Mouse (Mus musculus) brain, embryonic 14.5 days (tissue): Measurements from ENCODE around the gene C1qtnf9.

Experiments
- CTCF ChIP-seq: fragments of 200-500 bp; IDR thresholded peaks from 2 replicates; pipeline ENCODE4 v1.5.1; 2012; ENCODE audit warnings: inconsistent platforms, mild to moderate bottlenecking, moderate library complexity, borderline replicate concordance; ENCODE audit not compliant: insufficient read depth, insufficient read length; ENCODE audit errors: extremely low read depth
- POLR2A ChIP-seq: fragments of 200-500 bp; IDR thresholded peaks from 2 replicates; pipeline ENCODE4 v1.6.1; 2012; ENCODE audit warnings: mild to moderate bottlenecking, inconsistent platforms, borderline replicate concordance; ENCODE audit not compliant: poor library complexity, insufficient read depth, insufficient read length, severe bottlenecking; ENCODE audit errors: extremely low read depth

DNA sequence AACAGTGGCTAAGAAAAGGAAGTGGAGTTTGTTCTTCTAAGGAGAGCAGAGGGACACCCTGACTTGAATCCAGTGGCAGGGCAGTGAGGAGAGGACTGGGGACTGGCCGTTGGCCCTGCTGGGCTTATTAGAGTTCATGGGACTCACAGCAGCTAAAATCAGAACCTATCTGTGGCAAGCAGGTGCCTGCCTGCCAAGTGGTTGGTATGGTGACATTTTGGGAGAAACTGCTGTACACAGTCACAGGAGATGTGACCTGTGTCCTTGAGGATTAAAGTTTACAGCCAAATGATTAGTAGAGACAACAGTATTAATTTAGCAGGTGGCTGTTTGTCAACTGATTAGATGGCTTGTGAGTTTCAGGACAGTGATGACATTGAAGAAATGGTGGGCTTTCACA is 37.9 kb downstream of the C1qtnf9 start:
- TF ChIP-seq CTCF (no peak), POLR2A (no peak)
